Mouse (Mus musculus): ENCODE results near the gene Sh2b1. TPM values are rescaled to one million over a fixed set of nuclear protein-coding genes. Genes with fewer than 3 reads are reported as not detected.

Gene Sh2b1
- polyA plus RNA-seq, 1 experiment from 2014 or later: 64.4 TPM

DNA sequence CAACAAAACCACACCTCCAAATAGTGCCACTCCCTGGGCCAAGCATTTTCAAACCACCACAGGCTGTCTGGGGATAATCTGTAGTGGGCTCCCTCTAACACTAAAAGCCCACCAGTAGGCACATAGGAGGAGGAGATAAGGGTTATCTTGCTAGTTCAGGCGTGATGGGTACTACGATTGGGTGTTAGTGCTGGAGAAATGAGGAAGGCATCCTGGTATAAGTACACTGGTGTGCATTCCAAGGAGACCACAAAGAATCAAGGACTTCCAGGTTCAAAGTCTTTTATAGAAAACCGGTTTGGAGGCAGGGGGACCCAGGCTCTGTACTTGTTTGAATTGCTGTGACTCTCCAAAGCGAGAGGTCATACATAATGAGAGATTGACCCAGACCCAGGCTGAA is 47.1 kb downstream of the Sh2b1 start:
- H3K27me3 ChIP-seq: no peaks in the 10 kb centered on the region
- DNase-seq (ENCODE audit: low read depth, low spot score) (no peak), ATAC-seq (no peak)
- in situ Hi-C loops (cut with MboI; ENCODE audit: low pct_unique_long_range_greater_than_20kb): no loop called here
- TF ChIP-seq CTCF (IDR thresholded peaks at IDR 0.05): no peak
- ChIA-PET CTCF (no interaction called here), POLR2A (interaction anchor here (0.6 to 2.0 kb wide), 5 partner anchors 10 to 151 kb away, joined by 4 to 9 read pairs (median 4); no protein-coding TSS in a partner anchor)

- CTCF ChIA-PET: interaction anchor here (1.6 kb wide), 1 partner anchor 28 kb away, joined by 6 read pairs; no protein-coding TSS in a partner anchor
- no peaks in the 10 kb centered on the region for H3K27me3 ChIP-seq
- in situ Hi-C loops (cut with MboI; ENCODE audit: low pct_unique_long_range_greater_than_20kb): no loop called here
- POLR2A ChIA-PET: interaction anchor here (0.6 to 2.0 kb wide), 4 partner anchors 9 to 150 kb away, joined by 4 to 9 read pairs (median 6); no protein-coding TSS in a partner anchor
- TF ChIP-seq CTCF (IDR thresholded peaks at IDR 0.05): no peak
- ATAC-seq: no peak
- DNase-seq (ENCODE audit: low read depth, low spot score): no peak
Observed at GRCm38 (mm10) chr7:126427323-126427860, 47.8 kb downstream of the Sh2b1 start.

DNA sequence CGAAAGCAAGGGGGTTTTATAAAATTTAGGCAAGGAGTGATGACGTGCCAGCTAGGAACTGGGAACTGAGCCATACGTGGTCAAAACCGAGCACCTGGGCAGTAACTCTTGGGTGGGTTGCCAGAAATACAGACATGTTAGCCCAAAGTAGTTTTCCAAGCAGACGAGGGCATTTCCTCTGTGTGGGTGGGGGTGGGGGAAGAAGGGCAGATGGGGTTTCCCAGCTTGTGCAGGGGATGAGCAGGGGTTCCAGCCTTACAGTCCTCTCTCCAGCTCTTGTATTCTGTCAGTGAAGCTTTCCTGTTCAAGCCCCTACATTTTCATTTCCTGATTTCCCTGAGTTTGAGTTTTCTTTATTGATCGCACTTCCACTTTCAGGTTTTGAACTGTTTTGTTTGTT is 51.1 kb downstream of the Sh2b1 start:
- ATAC-seq: no peak
- in situ Hi-C loops (cut with MboI; ENCODE audit: low pct_unique_long_range_greater_than_20kb): no loop called here
- ChIA-PET CTCF (no interaction called here), POLR2A (interaction anchor here (0.6 to 0.7 kb wide), 2 partner anchors 123 to 807 kb away, joined by 4 to 5 read pairs; no protein-coding TSS in a partner anchor)
- TF ChIP-seq CTCF (IDR thresholded peaks at IDR 0.05): no peak
- no peak for DNase-seq (ENCODE audit: low read depth, low spot score)
- no peaks in the 10 kb centered on the region for H3K27me3 ChIP-seq

DNA sequence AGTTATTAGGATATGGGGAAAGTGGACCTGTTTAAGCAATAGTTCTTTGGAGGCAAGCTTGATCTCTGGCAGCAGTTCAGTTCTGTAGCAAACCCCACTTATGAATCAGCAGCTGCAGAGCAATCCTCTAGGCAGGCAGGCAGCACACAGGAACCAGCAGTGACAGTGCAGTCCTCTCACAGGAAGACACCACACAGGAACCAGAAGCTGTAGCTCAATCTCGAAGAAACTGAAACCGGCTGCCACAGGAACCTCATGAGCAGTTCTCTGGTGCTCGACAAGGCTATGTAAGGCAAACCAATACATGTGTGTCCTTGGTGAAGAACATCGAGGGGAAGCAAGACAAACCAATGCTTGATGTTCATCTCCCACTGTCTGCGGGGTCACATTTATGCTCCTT is 53.5 kb downstream of the Sh2b1 start:
- in situ Hi-C loops (cut with MboI; ENCODE audit: low pct_unique_long_range_greater_than_20kb): no loop called here
- POLR2A ChIA-PET: no interaction called here
- no peak for DNase-seq (ENCODE audit: low read depth, low spot score)
- no peak for ATAC-seq
- no peaks in the 10 kb centered on the region for H3K27me3 ChIP-seq
- CTCF ChIA-PET: no interaction called here
- no peak for TF ChIP-seq CTCF (IDR thresholded peaks at IDR 0.05)

- in situ Hi-C loops (cut with MboI; ENCODE audit: low pct_unique_long_range_greater_than_20kb): no loop called here
- no peak for TF ChIP-seq CTCF (IDR thresholded peaks at IDR 0.05)
- POLR2A ChIA-PET: interaction anchor here (1.8 kb wide), 1 partner anchor 10 kb away, joined by 8 read pairs; the partner anchor contains the start of gene Rabep2
Observed at GRCm38 (mm10) chr7:126418496-126418895, 56.7 kb downstream of the Sh2b1 start.

GRCm38 (mm10) chr7:126417606-126418005 is 57.6 kb downstream of the Sh2b1 start:
- ATAC-seq (no peak), DNase-seq (ENCODE audit: low read depth, low spot score) (no peak)
- in situ Hi-C loops (cut with MboI; ENCODE audit: low pct_unique_long_range_greater_than_20kb): no loop called here
- TF ChIP-seq CTCF (IDR thresholded peaks at IDR 0.05): no peak
- ChIA-PET POLR2A (interaction anchor here (1.8 kb wide), 1 partner anchor 11 kb away, joined by 8 read pairs; the partner anchor contains the start of gene Rabep2), CTCF (no interaction called here)
- peaks cover 6% of the 10 kb centered on the region for H3K27me3 ChIP-seq

More at GRCm38 (mm10) chr7:126418496-126418895, 56.7 kb downstream of the Sh2b1 start:
- peaks cover 6% of the 10 kb centered on the region for H3K27me3 ChIP-seq
- DNase-seq (ENCODE audit: low read depth, low spot score) (no peak), ATAC-seq (no peak)
- CTCF ChIA-PET: no interaction called here

- POLR2A ChIA-PET: no interaction called here
- DNase-seq (ENCODE audit: low read depth, low spot score): no peak
- peaks cover 7% of the 10 kb centered on the region for H3K27me3 ChIP-seq
- no peak for TF ChIP-seq CTCF (IDR thresholded peaks at IDR 0.05)
- in situ Hi-C loops (cut with MboI; ENCODE audit: low pct_unique_long_range_greater_than_20kb): no loop called here
- ATAC-seq: no peak
- CTCF ChIA-PET: no interaction called here
Observed at GRCm38 (mm10) chr7:126417045-126417444, 58.2 kb downstream of the Sh2b1 start.

Other genes starting within 250 kb of the Sh2b1 start
- gene Sbk1, start 202.8 kb downstream of the Sh2b1 start, polyA plus RNA-seq (2021): 19.4 TPM
- 0.95 TPM for gene Lat, start 105.9 kb downstream of the Sh2b1 start, polyA plus RNA-seq (2021)
- gene Spns1, start 98.0 kb downstream of the Sh2b1 start, polyA plus RNA-seq (2021): 69.3 TPM
- gene Nfatc2ip, start 78.7 kb downstream of the Sh2b1 start, polyA plus RNA-seq (2021): 8.9 TPM
- gene Cd19, start 60.5 kb downstream of the Sh2b1 start, polyA plus RNA-seq (2021): not detected
- gene Rabep2, start 46.7 kb downstream of the Sh2b1 start, polyA plus RNA-seq (2021): 30.2 TPM
- 0.10 TPM for gene Atp2a1, start 12.3 kb downstream of the Sh2b1 start, polyA plus RNA-seq (2021)
- gene Tufm, start 11.9 kb upstream of the Sh2b1 start, polyA plus RNA-seq (2021): 159 TPM
- gene Atxn2l, start 28.0 kb upstream of the Sh2b1 start, polyA plus RNA-seq (2021): 113 TPM
- gene Eif3c, start 91.0 kb upstream of the Sh2b1 start, polyA plus RNA-seq (2021): 322 TPM
- 0.94 TPM for gene Apobr, start 109.5 kb upstream of the Sh2b1 start, polyA plus RNA-seq (2021)
- 2.6 TPM for gene Cln3, start 110.4 kb upstream of the Sh2b1 start, polyA plus RNA-seq (2021)
- 0.68 TPM for gene Il27, start 119.5 kb upstream of the Sh2b1 start, polyA plus RNA-seq (2021)
- 138 TPM for gene Nupr1, start 155.4 kb upstream of the Sh2b1 start, polyA plus RNA-seq (2021)
- 21.1 TPM for gene Sgf29, start 173.9 kb upstream of the Sh2b1 start, polyA plus RNA-seq (2021)
- gene Sult1a1, start 201.0 kb upstream of the Sh2b1 start, polyA plus RNA-seq (2021): 0.62 TPM
- 102 TPM for gene Bola2, start 220.0 kb upstream of the Sh2b1 start, polyA plus RNA-seq (2021)
- 14.8 TPM for gene Slx1b, start 220.4 kb upstream of the Sh2b1 start, polyA plus RNA-seq (2021)
- gene Coro1a, start 232.4 kb upstream of the Sh2b1 start, polyA plus RNA-seq (2021): 1.3 TPM

Measured in Patski (cell line).